Mouse (Mus musculus) testis, postnatal 10 days (tissue): Measurements from ENCODE around the gene Hivep3.

Experiments
- DNase-seq: peaks from one replicate; pipeline ENCODE4 v3.0.0; 2021; ENCODE audit warnings: low spot score

Hivep3 gene

GRCm38 (mm10) chr4:120153736-120154135 lies 420.2 kb downstream of the Hivep3 start:
- DNase-seq: no peak

- no peak for DNase-seq
Measured at GRCm38 (mm10) chr4:120158714-120159310, 425.2 kb downstream of the Hivep3 start.

DNA sequence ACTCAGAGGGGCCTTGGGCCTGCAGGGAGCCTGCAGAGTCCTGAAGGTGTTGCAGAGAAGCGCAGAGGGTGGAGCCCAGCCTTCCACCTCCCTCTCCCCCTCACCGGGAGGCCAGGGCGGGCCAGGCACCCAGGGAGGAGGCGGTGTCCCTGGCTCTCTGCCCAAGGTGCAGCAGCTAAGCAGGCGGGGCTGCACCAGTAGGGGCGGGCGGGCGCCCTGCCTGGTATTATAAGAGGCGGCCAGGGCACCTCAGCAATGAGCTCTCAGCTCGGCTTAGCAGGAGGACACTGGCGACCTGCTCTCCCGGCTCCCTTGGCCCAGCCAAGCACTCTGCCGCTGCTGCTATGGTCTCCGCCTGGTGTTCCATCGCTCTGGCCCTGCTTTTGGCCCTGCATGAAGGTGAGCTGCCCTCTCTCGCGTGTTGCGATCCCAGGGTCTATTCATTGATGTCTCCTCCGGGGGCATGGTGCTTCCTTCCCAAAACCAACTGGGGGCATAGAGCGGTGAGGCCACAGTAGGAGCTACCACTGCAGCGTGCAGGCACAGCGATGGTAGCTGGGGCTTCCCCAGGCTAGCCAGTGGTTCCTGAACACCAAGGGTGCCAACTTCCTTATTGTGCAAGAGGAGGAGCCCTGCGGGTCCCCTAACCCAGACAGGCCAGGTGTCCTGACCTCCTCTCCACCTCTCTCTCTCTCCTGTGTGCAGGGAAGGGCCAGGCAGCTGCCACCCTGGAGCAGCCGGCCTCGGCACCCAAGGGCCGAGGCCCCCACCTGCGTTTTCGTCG lies 427.8 kb downstream of the Hivep3 start, which contains the start of gene Edn2:
Gene Edn2 (plus strand): TSS at position 41 of the 784 bp plus-strand sequence.
- DNase-seq: peak; percentile 88

DNA sequence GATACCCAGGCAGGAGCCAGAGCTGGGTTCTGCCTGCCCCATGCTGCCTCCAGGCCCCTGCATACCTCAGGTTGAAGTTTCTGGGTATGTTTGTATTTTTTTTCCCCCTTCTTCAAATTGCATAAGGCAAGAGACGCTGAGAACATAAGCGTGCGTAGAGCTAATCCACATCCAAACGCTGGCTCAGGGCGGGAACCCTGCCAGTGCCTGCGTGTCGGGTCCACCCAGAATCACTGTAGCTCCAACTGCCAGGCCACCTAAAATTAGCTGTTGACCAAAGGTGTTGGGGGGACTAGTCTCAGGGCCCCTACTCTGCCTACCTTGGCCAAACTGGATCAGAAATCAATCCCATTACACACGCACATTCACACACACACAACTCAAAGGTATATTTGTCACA lies 429.0 kb downstream of the Hivep3 start:
- no peak for DNase-seq

DNA sequence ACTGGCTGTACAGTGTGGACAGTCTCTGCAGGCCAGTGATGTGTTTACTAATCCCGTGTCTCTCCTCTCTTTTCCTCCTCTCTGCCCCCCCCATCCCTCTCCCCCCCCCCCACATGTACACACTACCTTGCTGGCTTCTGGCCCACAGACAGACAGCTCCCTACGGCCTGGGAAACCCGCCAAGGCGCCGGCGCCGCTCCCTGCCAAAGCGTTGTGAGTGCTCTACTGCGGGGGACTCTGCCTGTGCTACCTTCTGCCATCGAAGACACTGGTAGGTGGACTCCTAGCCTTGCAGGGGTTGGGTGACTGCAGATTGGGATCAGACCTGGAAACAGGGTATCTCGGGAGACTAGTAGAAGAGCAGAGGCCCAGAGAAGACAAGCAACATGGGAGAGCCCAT lies 429.7 kb downstream of the Hivep3 start:
- peak; percentile 73 for DNase-seq

- DNase-seq: no peak
Measured at GRCm38 (mm10) chr4:120164316-120164715, 430.7 kb downstream of the Hivep3 start.

GRCm38 (mm10) chr4:120167778-120168177 lies 434.2 kb downstream of the Hivep3 start:
- no peak for DNase-seq

- no peak for DNase-seq
Measured at GRCm38 (mm10) chr4:120168346-120168745, 434.8 kb downstream of the Hivep3 start.

- DNase-seq: no peak
Measured at GRCm38 (mm10) chr4:120170387-120170936, 436.9 kb downstream of the Hivep3 start.

DNA sequence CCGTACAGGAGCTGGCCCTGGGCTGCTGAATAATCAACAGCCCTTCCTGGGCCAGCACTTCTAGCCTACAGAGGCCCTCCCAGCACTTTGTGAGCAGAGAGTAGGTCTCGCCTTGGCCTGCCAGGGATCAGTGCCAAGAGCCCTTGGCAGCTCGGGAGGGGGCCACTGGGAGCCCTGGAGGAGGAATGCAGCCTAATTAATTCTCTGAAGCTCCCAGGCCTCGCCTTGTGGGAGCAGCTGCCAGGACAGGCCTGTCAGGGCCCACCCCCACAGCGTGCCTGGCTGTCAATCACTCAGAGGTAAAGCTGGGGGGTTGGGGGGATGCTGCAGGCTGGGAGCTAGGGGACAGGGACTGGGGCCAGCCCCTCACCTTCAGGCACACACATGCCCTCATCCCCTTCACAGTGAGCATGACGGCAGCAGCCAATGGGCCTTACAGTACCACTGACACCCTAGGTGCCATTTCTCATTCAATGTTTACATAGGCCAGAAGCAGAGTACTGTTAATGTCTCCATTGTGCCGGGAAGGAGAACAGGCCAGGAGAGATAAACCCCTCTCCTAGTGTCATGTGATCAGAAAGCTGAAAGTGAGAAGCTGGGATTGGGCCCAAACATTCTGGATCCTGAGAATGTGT lies 438.6 kb downstream of the Hivep3 start:
- no peak for DNase-seq

- no peak for DNase-seq
Measured at GRCm38 (mm10) chr4:120179123-120179522, 445.5 kb downstream of the Hivep3 start.

DNA sequence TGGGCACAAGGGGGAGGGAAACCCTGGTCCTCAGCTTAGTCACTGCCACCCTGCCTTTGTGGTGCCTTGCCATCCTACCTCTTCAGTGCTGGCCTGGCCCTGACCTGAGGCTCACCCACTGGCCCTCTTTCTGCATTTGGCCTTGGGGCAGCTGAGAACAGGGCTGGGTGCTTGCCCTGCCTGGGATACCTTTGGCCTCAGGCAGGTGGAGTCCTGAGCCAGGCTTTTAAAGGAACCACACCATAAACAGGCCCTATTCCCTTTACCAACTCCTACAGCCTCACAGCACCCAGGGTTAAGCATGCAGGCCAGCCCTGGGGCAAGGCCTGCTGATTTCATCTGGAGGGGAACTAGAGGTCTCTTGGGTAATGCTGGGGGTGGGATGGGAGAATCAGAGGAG lies 447.0 kb downstream of the Hivep3 start:
- DNase-seq: no peak

GRCm38 (mm10) chr4:120184374-120184991 lies 450.9 kb downstream of the Hivep3 start:
- no peak for DNase-seq

GRCm38 (mm10) chr4:120186441-120186840 lies 452.9 kb downstream of the Hivep3 start:
- no peak for DNase-seq

GRCm38 (mm10) chr4:120186934-120187333 lies 453.4 kb downstream of the Hivep3 start:
- DNase-seq: peak; percentile 66
